Mouse (Mus musculus): ENCODE measurements at regions not wholly inside any gene's neighbourhood (a gene's known extent, or its start where the extent isn't known, plus 50 kb on each side); places are given as distances from the start of the nearest gene placed in this dataset.

DNA sequence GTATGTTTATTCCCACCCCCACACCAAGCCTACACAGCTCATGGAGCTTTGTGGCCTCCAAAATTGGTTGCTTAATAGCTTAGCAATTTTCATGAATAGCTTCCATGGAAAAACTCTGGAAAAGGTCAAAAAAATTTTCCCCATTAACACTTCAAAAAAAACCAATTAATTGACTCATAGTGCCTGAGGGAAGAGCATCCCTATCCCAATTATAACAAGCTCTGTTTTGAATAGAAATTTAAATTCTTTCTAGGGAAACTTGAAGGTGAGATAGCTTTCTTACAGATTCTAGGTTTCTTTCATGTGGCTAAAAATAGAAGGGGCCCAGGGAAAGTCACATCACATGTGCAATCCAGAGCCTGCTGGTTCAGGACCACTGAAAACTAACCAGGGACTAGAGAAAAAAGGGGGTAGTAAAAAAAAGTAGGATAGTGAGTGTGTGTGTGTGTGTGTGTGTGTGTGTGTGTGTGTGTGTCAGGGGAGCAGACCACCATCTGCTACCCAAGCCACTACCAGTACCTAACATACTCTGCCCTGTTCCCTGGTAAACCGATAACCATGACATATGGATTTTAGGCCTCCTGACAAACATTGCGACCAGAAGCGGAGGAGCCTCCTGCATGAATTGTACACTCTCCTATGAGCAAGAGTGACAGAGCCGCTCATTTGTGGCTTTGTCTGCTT is 162.2 kb downstream of the Cmpk2 start:
- DNase-seq = no peak

DNA sequence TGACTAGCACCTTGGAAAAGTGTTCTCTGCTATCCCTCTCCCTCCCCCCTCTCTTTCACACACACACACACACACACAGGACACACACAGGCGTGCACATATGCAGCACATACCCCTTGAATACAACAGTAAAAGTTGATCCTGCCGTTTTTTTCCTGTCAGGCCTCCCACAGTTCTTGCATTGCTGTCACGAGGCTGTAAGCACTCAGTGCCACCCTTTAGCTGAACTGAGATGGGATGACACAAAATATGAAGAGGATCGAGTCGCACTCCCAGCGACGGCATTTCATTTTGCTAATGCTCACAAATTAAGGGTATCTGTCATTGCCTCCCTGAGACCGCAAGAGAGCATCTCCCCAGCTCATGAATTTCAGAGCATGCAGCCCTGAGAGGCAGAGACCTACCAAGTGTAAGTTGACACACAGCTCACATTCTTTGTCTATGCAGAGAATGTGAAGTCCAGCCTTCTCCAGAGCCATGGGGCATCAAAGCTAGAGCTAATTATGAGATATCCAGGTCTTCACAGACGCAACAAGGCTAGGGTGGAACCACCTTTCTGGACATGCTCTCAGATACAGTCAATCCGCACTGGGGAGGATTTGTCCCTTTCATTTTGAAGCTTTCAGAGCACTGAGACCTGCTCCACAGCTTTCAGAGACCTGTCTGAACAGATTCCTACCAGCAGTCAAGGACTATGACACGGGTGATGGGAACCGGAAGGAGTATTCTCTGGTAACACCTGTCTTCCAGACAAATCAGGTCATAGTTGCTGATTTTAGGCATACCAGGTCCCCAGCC is 152.3 kb downstream of the Cmpk2 start:
- no peak for DNase-seq

DNA sequence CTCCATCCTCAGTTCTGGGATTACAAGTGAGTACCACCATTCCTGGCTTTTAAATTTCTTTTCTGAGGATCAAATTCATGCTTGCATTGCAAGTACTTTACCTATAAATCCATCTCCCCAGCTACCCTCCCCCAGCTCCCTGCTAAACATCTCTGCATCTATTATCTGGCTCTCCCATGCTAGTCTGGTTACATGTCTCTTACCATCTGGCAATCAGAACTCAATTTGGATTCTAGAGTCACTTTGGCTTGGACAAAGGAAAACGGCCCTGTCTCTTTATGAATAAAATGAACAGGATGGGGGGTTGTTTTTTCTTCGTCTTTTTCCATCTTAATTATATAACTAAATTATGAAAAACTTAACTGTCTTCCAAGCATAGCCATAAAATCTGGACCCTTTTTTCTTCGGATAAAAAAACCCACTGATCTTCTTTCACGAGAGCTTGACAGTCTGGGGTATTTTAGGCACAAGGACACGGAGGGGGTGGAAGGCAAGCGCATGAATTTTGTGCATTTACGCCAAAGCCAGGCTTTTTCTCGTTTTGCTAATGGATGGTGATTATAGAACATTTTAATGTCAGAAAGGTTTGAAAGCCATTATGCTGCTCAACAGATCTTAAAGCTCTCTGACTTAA is 151.6 kb downstream of the Cmpk2 start:
- DNase-seq = no peak

DNA sequence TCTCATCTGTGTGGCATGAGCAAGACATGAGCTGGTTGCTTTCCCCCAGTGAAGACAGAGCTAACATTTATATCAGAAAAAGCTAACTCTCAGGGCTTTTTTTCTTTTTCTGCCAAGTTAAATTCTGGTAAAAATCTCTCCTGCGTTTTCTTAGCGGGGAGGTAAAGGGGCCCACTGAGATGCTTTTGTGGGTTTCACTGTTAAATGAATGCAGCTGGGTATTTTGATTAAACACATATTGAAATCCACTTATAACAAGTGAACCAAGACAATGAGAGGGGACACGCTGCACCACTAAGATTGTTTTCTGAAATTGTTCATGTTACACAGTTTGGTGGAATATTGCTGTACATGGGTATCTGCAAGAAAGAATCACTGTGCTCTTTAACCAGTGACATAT is 149.0 kb downstream of the Cmpk2 start:
- no peak for DNase-seq

DNA sequence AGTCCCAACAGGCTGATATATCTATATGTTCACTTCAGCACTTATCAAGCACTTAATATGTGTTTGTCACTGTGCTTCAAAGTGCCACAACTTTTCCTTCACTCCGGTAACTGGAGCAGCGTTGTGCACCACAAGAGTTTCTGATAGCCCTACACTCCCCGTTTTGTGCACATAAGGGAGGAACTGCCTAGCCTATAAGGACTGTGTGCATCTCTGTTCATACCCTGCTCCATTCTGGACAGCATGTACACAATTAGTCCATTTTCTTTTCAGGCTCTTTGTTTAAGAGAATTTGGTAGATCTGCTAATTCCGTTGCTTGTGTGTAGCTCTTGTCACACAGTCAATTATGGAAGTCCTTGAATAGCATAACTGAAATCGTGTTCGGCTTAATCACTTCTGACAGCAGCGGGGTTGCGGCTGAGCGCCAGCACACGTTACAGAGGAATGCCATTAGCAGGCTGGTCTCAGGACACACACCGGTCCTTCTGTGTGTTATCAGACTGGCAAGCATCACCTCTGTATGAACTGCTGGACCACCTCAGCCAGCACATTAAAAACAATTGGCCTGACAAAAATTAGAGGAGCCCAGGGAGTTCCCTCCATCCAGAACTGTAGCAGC is 144.2 kb downstream of the Cmpk2 start:
- DNase-seq = no peak

DNA sequence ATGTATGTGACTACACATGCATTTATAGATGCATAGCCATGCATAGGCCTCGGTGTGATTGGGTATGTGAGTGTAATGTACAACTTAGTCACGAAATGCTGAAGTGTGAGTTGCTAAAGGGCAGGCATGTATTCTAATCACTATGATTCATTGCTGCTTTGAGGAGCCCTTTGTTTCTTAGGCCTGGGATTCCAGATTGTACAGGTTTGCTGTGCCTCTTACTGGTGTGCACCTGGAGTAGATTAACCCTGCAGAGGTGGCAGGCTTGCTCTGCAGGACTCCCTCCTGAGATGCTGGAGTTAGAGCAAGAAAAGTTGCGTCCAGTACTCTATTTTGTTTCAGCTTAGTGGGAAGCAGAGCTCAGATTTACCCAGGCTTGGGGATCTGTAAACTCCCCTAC is 141.1 kb downstream of the Cmpk2 start:
- DNase-seq = no peak

DNA sequence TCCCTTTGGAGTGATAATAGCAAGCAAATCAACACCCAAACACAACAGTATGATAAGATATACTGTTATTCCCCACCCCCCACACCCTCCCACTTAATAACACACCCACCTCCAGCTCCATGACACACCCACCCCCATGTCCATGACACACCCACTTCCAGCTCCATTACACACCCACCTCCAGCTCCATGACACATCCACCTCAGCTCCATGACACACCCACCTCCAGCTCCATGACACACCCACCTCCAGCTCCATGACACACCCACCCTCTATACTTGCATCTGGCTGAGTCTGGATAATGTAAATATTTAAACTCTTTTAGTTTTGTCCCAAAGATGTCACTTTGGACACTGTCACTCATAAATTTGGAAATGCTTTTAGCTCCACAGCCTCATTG is 129.5 kb downstream of the Cmpk2 start:
- DNase-seq = no peak

DNA sequence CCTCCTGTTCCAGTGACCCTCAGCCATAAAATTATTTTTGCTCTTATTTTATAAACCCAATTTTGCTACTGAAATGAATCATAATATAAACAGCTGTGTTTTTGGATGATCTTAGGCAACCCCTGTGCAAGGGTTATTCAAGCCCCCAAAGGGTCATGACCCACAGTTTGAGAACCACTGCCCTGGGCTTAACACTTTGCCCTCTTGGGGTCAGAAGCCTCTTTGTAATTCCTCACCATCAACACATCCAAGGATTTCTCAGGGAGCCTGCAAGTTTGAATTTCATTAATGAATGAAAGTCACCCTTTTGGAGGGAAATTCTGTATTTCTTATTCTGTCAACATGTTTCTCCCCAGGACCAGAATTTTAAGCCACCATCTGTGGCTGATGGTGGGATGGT is 123.1 kb downstream of the Cmpk2 start:
- no peak for DNase-seq

DNA sequence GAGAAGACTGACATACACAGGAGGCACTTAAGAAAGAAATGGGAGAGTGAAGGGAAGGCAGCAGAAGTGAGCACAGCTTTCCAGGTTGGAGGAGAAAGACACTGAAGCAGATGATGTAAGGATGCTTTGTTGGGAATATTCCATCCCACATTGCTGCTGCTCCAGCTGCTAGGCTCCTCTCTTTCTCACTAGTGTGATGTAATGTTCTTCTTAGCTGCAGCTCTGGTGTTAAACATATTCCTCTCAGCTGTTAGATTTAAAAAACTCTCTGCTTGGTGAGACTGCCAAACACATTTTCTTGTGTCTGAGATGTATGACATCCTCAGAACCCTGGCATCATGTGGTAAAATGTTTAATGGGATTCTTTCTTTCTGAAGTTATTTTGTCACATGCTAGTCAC is 120.1 kb downstream of the Cmpk2 start:
- no peak for DNase-seq

DNA sequence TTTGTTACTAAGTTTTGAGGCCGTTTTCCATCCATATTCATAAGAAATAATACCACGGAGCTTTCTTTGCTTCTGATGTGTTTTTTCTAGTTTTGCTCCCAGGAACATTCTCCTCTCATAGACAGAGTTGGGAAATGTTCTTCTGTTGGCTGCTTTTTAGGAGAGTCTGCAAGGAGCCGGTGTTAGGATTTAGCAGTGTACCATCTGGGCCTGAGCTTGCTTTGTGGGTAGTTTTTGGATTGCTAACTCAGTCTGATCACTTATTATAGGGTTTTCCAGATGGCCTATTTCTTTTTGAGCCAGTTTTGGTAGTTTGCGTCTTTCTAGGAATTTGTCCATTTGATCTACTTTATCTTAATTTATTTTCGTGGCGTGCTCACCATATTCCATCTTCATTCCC is 108.4 kb downstream of the Cmpk2 start:
- DNase-seq = no peak

DNA sequence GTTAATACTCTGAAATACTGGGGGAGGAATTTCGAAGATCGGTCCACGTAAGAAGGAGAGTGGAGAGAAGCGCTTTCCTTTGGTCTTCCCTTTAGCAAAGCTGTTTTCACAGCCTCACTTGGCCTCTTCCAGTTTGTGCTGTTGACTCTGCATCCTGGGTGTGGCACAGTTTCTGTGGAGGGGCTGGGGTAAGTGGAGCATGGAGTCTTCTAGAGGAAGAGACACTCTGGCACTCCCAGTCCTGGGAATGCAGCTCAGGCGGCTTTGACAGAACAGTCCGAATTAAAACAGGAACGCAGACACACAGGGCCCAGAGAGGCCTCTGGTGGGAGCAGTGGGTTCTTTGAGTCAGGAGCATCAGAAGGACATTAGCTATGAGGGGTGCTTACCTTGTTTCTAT is 102.6 kb downstream of the Cmpk2 start:
- no peak for DNase-seq

DNA sequence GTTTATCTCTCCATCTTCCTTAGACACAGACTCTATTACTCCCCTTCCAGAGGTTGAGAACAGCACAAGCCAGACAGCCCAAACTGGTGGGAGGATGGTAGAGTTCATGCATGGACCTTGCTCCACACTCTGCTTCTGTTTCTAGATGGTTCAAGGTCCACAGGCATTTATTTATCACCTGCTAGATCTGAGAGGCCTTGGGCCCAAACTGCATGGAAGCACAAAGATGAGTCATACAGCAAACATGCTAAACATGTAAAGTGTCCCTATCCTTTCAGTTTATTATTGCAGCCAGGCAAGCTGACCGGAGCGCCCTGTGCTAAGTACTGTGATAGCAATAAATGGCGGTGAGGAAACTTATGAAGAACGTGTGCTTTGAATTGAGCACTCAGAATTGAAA is 98.4 kb downstream of the Cmpk2 start:
- DNase-seq = no peak

DNA sequence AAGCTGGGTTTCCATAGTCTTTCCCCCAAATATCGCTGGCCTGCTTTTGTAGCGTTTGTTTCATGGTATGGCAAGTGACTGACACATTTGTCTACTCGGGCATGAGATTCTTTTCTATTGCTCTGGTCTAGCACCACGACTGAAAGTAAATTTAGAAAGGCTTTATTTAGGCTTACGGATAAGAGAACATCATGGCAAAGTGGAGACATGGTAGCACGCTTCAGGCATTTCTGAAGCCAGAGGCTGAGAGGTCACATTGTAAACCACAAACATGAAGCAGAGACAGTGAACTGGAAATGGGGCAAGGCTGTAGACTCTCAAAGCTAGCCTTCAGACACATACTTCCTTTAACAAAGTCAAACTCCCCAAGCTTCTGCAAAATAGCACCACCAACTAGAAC is 93.9 kb downstream of the Cmpk2 start:
- DNase-seq = no peak

DNA sequence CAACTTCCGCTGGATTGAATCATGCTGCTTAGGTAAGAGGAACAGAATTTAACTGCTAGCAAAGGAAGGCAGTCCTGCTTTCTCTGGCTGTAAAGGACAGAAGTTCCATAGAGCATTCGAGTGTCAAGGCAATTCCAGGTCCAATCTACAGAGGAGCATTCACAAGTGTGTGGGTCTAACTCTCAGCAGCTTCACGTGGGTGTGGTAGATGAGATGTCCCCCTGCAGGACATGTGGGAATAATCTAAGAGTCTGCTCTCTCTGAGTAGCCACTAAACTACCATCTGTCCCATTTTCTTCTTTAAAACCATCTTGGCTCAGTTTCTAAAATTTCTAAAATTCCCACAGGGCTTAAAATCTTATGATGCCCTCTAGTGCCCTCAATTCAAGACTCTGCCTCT is 90.6 kb downstream of the Cmpk2 start:
- no peak for DNase-seq

DNA sequence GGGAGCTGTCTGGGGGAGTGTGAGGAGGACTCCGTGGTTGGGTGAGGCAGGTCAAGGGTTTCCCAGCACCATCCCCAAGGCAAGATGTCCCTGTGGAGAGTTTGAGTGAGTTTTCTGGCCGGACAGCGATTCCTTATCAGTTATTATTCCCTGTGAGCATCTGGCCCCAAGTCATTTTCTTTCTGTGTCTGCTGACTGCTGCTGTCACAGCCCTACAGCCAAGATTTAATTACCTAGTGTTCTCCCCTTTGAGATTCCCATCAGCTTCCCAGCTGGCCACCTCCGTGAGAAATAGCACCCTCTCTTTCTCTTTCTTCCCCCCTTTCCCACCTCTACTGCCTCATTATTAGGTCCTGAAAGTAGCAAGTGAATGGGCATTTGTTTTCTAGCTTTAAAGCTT is 88.4 kb downstream of the Cmpk2 start:
- DNase-seq = no peak

DNA sequence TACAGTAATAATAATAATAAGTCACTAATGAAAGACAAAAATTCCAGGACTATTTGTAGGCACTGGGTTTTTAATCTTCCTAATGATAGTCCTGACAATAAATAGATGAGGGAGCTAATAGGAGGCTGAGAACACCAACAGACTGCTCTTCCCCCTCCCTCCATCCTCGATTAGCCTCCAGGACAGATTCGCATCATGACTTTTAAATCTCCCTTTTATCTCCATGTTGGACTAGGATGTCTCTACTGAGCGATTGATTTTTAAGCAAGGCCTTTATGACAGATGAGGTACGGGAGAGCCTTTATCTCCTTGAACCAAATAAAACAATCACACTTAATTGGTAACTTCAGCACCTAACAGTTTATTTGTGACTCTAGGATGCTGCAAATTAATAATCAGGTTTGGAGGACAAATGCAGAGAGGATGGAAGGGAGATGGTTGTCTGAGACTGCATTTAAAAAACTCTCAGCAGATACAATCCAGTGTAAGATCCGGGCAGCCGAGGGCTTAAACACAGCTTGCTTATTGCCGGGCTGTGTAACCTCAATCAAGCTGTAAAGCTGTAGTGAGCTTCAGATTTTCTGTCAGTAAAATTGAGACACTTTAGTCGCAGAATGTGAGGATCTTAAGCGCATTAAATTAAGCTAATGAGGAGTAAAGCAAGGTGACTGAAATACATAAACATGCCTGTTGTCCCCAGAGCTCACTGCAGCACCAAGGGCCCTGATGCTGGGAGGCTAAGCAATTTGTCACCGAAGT is 82.3 kb downstream of the Cmpk2 start:
- no peak for DNase-seq

DNA sequence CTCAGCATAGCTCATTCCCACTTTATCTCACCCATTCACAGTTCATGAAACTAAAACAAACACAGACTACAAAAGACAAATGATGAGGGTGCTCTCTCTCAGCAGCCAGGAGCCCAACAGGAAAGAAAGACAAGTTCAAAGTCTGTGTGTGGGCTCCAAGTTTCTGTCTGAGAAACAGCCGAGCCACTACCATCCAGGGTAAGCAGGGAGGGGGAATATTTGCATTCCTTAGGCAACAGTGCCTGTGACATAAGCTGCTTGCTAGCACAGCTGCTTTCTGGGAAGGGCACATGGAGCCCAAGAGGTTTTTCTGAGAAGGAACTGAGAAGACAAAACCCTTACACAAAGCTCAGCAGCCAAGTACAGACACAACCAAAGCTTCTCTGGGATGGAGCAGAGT is 78.5 kb downstream of the Cmpk2 start:
- no peak for DNase-seq

DNA sequence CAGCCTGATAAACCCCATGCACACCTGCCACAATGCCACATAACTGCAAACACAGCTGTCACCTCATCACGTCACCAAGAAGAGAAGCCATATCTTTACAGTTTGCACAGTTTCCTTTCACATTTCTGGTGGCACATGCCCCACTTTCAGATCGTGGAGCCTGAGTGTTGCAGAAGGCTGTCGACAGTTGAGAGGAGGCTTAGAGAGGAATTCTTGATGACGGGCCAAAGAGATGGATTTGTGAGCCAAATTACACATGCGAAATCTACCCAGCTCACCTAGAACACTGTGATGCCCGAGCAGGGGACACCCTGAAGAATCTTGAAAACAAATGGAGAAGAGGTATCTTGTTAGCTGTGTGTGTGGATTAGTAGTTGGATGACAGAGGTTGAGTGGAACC is 77.4 kb downstream of the Cmpk2 start:
- no peak for DNase-seq

DNA sequence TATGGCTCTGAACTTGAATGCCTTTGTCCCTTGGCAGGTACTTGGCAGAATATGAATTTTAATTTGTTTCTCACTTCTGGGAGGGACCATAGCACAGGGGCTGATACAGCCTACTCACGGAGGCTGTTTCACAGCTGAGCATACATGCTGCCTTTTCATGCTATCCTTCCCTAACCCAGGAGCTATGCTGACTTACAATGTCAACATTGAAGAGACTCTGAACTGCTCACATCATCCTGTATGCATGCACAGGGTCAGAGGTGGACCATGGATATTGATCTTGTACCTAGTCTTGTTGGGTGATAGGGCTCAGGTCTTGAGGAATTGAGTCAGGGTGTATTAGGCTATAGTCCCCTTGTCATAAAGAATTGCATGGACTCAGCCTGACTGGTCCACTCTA is 74.5 kb downstream of the Cmpk2 start:
- DNase-seq = no peak

DNA sequence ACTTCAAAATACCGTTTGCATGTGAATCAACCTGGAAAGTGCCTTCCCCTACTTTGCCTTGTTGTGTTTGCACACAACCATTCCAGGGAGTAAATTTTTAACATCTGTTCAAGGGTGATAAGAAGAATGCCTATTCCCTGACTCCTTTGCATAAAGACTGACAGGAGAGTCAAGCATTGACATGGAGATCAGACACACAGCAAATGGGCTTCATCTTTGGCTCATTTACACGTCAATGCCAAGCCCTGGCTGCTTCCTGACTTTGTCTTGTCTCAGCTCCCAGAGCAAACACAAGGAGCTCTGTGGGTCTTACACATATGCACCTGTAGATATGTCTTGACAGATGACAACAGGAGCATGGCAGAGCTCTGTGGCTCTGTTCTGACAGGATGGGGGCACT is 73.4 kb downstream of the Cmpk2 start:
- DNase-seq = no peak

DNA sequence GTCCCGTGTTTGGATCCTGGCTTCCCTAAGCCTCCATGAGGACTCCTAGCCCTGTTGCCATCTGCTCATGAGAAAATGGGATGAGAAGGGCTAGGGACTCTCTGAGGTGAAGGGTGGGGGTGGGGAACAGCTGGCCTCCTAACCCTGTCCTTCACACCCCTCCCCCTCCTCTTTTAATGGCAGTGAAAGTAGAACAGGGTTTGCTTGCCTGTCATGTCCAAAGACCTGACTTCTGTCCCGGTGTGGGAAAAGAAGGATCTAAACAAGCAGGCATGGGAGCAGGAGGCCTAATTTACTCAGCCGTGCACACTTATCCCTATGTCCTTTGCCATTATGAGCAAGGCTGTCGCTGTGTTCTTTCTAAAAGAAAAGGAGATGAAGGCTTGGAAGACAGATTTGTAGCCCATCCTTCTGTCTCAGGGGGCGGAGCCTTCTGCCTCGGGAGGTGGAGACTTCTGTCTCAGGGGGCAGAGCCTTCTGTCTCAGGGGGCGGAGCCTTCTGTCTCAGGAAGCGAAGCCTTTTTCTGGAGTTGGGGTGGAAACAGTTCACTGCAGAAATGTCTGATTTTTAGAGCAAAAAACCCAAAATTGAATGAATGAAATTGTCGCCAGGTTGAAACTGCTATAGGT is 66.4 kb downstream of the Cmpk2 start:
- DNase-seq = no peak

DNA sequence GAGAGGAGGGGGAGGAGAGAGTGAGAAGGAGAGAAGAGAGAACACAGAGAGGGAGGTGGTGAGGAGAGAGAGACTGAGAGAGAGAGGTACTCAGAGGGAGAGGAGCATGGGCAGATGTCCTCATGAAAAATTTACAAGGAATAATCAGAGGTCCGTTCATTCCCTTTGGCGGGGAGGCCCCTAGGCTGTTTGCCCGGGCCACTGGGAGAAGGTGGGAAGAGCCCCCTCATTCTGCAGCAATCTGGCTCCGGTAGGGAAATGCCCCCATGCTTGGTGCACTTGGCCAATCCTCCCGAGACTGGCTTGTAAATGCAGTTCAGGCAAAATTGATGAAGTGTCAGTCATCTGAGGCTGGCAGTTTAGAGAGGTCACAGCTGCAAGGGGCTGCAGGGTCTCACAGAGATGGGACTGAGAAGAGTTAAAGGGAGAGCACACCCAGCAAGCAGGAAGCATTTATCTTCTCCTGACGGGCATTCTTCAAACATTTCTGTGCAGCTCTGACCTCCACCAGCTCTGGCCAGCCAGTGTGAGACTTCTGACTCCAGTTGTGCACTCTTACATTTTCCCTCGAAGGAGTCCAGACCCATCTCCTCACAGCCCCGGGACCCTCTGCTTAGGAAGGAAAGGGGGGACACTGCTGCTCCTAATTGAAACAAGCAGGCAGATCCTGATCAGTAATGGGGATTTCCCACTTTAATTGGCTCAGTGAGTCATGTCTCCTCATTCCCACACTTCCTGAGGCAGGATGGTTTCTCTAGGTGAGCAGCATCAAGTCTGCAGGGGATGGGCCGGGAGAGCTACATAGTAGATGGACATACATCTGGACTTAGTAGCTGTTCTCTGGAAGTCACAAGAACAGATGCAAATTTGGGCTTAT is 65.5 kb downstream of the Cmpk2 start:
- DNase-seq = no peak

All from lung, postnatal 14 days (tissue).